Mouse (Mus musculus): ENCODE measurements around the gene Fbxw2. TPM values are rescaled to one million over a fixed set of nuclear protein-coding genes. Genes with fewer than 3 reads are reported as not detected.
"Not testable (repeated sequence)": the region's sequence is repeated elsewhere in the genome, so short reads cannot be mapped to it uniquely, and the experiment has no call there.

Gene Fbxw2
- polyA plus RNA-seq, 1 experiment from 2014 or later, result 75.3 TPM

DNA sequence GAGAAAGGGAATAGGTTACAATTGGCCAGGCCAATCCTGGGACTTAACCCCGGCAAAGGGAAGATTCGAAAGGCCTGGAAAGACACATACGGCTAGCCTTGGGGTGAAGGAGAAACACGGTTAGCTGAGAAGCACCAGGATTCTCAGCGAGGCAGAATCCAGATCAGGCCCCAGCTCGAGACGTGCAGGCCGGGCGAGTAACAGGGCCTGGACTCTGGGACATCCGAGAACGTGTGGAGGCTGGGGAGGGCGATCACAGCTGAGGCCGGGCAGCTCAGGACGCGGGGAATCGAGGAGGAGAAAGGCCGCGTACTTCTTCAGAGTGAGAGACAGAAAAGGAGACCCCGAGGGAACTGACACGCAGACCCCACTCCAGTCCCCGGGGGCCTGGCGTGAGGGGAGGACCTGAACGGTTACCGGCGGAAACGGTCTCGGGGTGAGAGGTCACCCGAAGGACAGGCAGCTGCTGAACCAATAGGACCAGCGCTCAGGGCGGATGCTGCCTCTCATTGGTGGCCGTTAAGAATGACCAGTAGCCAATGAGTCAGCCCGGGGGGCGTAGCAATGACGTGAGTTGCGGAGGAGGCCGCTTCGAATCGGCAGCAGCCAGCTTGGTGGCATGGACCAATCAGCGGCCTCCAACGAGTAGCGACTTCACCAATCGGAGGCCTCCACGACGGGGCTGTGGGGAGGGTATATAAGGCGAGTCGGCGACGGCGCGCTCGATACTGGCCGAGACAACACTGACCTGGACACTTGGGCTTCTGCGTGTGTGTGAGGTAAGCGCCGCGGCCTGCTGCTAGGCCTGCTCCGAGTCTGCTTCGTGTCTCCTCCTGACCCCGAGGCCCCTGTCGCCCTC is 54.5 kb downstream of the Fbxw2 start, which contains the start of gene Hspa5:
Gene Hspa5 (plus strand): TSS at position 603 of the 859 bp plus-strand sequence.
- ATAC-seq (ENCODE audit: low FRiP score, low TSS enrichment), result peak; percentile 99
- H3K4me2 ChIP-seq (ENCODE audit: low read length), result peak within 1 kb of the TSS; percentile 62
- H3K9me3 ChIP-seq (ENCODE audit: control insufficient read depth, low read length), result no peaks in the 10 kb centered on the region
- H3K27ac ChIP-seq (replicated peaks; ENCODE audit: low read depth, low read length), result peak within 1 kb of the TSS; percentile 93
- H3K4me3 ChIP-seq (replicated peaks; ENCODE audit: low read depth, low read length), result peak within 1 kb of the TSS; percentile 98
- DNase-seq, result peak; percentile 99
- peaks cover 37% of the 10 kb centered on the region for H3K36me3 ChIP-seq (ENCODE audit: control insufficient read depth, insufficient read depth, low read length)
- H3K4me1 ChIP-seq (ENCODE audit: control insufficient read depth, insufficient read depth, low read length), result peaks cover 44% of the 10 kb centered on the region
- under 1% methylated on average over 59 of the region's 60 CpGs for WGBS
- H3K9ac ChIP-seq (replicated peaks; ENCODE audit: low read length), result peak within 1 kb of the TSS; percentile 92
- H3K27me3 ChIP-seq (ENCODE audit: control insufficient read depth, insufficient read depth, low read length), result no peaks in the 10 kb centered on the region

DNA sequence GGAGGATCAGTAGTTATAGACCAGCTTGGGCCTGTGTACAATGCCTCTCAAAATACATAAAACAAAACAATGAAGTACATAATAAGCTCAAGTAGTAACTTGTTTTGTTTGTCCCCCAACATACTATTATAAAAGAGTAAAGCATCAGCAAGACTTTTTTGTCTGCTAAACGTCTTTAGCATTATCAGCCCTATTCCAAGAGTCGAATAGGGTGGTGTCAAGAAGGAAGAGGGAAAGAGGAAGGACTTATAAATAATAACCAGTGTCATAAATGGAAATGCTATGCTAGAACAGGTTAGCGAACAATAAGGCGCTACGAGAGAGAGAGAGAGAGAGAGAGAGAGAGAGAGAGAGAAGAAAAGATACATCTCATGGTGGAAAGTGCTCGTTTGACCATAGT is 55.2 kb downstream of the Fbxw2 start:
- no peaks in the 10 kb centered on the region for H3K27me3 ChIP-seq (ENCODE audit: control insufficient read depth, insufficient read depth, low read length)
- DNase-seq (no peak), ATAC-seq (ENCODE audit: low FRiP score, low TSS enrichment) (no peak)
- 3% methylated on average over 6 of the region's 6 CpGs for WGBS
- H3K4me1 ChIP-seq (ENCODE audit: control insufficient read depth, insufficient read depth, low read length), result peaks cover 38% of the 10 kb centered on the region
- peak overlapping the region; percentile 93 for H3K27ac ChIP-seq (replicated peaks; ENCODE audit: low read depth, low read length)
- H3K4me3 ChIP-seq (replicated peaks; ENCODE audit: low read depth, low read length), result peak overlapping the region; percentile 98
- peak overlapping the region; percentile 88 for H3K9ac ChIP-seq (replicated peaks; ENCODE audit: low read length)
- peak overlapping the region; percentile 62 for H3K4me2 ChIP-seq (ENCODE audit: low read length)
- no peaks in the 10 kb centered on the region for H3K9me3 ChIP-seq (ENCODE audit: control insufficient read depth, low read length)
- peaks cover 30% of the 10 kb centered on the region for H3K36me3 ChIP-seq (ENCODE audit: control insufficient read depth, insufficient read depth, low read length)

GRCm38 (mm10) chr2:34770049-34770448 is 56.1 kb downstream of the Fbxw2 start:
- 0 out of 2 replicates have a peak overlapping the region, but pooled peaks have one; percentile 98 for H3K4me3 ChIP-seq (replicated peaks; ENCODE audit: low read depth, low read length)
- no peak overlapping the region for H3K9ac ChIP-seq (replicated peaks; ENCODE audit: low read length)
- peaks cover 21% of the 10 kb centered on the region for H3K36me3 ChIP-seq (ENCODE audit: control insufficient read depth, insufficient read depth, low read length)
- no peaks in the 10 kb centered on the region for H3K9me3 ChIP-seq (ENCODE audit: control insufficient read depth, low read length)
- 93% methylated on average over 2 of the region's 2 CpGs for WGBS
- H3K4me2 ChIP-seq (ENCODE audit: low read length), result peak overlapping the region; percentile 62
- no peak for DNase-seq
- H3K27ac ChIP-seq (replicated peaks; ENCODE audit: low read depth, low read length), result no peak overlapping the region
- H3K4me1 ChIP-seq (ENCODE audit: control insufficient read depth, insufficient read depth, low read length), result peaks cover 29% of the 10 kb centered on the region
- no peak for ATAC-seq (ENCODE audit: low FRiP score, low TSS enrichment)
- H3K27me3 ChIP-seq (ENCODE audit: control insufficient read depth, insufficient read depth, low read length), result no peaks in the 10 kb centered on the region

DNA sequence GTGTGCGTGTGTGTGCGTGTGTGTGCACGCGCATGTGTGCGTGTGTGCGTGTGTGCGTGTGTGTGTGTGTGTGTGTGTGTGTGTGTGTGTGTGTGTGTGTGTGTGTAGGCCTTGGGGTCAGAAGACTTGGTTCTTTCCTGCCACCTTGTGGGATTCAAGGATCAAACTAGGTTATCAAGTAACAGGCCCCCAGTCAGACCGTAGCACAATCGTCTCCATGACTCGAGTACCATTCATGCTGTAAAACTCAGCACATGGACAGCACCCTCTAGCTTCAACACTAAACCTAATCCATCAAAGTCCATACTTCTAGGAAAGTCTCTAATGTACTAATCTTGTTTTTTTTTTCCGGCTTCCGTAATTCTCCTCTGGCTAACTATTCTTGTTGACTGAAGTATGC is 61.3 kb downstream of the Fbxw2 start:
- Histone ChIP-seq H3K4me2 (ENCODE audit: low read length) (no peak overlapping the region), H3K27me3 (ENCODE audit: control insufficient read depth, insufficient read depth, low read length) (no peaks in the 10 kb centered on the region), H3K27ac (replicated peaks; ENCODE audit: low read depth, low read length) (no peak overlapping the region), H3K9ac (replicated peaks; ENCODE audit: low read length) (no peak overlapping the region), H3K9me3 (ENCODE audit: control insufficient read depth, low read length) (no peaks in the 10 kb centered on the region), H3K4me1 (ENCODE audit: control insufficient read depth, insufficient read depth, low read length) (no peaks in the 10 kb centered on the region), H3K4me3 (replicated peaks; ENCODE audit: low read depth, low read length) (no peak overlapping the region), H3K36me3 (ENCODE audit: control insufficient read depth, insufficient read depth, low read length) (no peaks in the 10 kb centered on the region)
- ATAC-seq (ENCODE audit: low FRiP score, low TSS enrichment), result no peak
- 66% methylated on average over 12 of the region's 12 CpGs for WGBS
- no peak for DNase-seq

DNA sequence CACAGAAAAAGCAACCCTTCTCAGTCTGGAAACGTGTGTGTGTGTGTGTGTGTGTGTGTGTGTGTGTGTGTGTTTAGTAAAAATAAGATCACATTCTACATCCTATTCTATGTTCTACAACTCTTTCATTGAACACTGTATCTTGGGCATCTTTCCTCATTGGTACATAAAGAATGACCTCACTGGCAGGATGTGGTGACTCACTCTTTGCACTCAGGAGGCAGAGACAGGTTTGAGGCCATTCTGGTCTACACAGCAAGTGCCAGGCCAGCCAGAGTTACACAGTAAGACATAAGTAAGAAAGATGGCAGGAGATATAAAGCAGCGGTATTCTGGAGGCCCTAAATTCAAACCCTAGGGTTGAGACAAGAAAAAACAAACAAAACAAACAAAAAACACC is 63.2 kb downstream of the Fbxw2 start:
- WGBS, result 70% methylated on average over 2 of the region's 2 CpGs
- H3K9ac ChIP-seq (replicated peaks; ENCODE audit: low read length), result no peak overlapping the region
- no peaks in the 10 kb centered on the region for H3K36me3 ChIP-seq (ENCODE audit: control insufficient read depth, insufficient read depth, low read length)
- H3K9me3 ChIP-seq (ENCODE audit: control insufficient read depth, low read length), result no peaks in the 10 kb centered on the region
- ATAC-seq (ENCODE audit: low FRiP score, low TSS enrichment), result no peak
- H3K4me1 ChIP-seq (ENCODE audit: control insufficient read depth, insufficient read depth, low read length), result no peaks in the 10 kb centered on the region
- H3K27me3 ChIP-seq (ENCODE audit: control insufficient read depth, insufficient read depth, low read length), result no peaks in the 10 kb centered on the region
- no peak overlapping the region for H3K27ac ChIP-seq (replicated peaks; ENCODE audit: low read depth, low read length)
- no peak overlapping the region for H3K4me3 ChIP-seq (replicated peaks; ENCODE audit: low read depth, low read length)
- DNase-seq, result no peak
- no peak overlapping the region for H3K4me2 ChIP-seq (ENCODE audit: low read length)

DNA sequence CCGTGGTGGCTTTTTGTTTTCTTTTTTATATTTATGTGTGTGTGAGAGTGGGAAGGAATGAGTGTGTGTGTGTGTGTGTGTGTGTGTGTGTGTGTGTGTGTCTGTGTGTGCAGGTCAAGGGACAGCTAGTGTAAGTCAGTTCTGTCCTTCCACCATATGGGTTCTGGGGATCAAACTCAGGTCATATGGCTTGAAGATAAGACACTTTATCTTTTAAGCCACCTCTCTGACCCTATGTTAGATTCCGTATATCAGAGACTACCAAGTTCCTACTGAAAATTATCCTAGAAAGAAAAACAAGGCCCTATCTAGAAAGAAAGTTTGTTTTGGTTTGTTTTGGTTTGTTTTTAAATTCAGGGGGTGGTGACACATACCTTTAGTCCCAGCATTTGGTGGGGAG is 63.9 kb downstream of the Fbxw2 start:
- 93% methylated on average over 2 of the region's 2 CpGs for WGBS
- DNase-seq (no peak), ATAC-seq (ENCODE audit: low FRiP score, low TSS enrichment) (no peak)
- Histone ChIP-seq H3K36me3 (ENCODE audit: control insufficient read depth, insufficient read depth, low read length) (no peaks in the 10 kb centered on the region), H3K4me3 (replicated peaks; ENCODE audit: low read depth, low read length) (no peak overlapping the region), H3K27me3 (ENCODE audit: control insufficient read depth, insufficient read depth, low read length) (no peaks in the 10 kb centered on the region), H3K9me3 (ENCODE audit: control insufficient read depth, low read length) (no peaks in the 10 kb centered on the region), H3K27ac (replicated peaks; ENCODE audit: low read depth, low read length) (no peak overlapping the region), H3K4me1 (ENCODE audit: control insufficient read depth, insufficient read depth, low read length) (no peaks in the 10 kb centered on the region), H3K4me2 (ENCODE audit: low read length) (no peak overlapping the region), H3K9ac (replicated peaks; ENCODE audit: low read length) (no peak overlapping the region)

- not testable (repeated sequence) for H3K9me3 ChIP-seq (ENCODE audit: control insufficient read depth, low read length); H3K9ac ChIP-seq (replicated peaks; ENCODE audit: low read length); H3K27ac ChIP-seq (replicated peaks; ENCODE audit: low read depth, low read length); H3K4me2 ChIP-seq (ENCODE audit: low read length); H3K36me3 ChIP-seq (ENCODE audit: control insufficient read depth, insufficient read depth, low read length); H3K27me3 ChIP-seq (ENCODE audit: control insufficient read depth, insufficient read depth, low read length); H3K4me1 ChIP-seq (ENCODE audit: control insufficient read depth, insufficient read depth, low read length); H3K4me3 ChIP-seq (replicated peaks; ENCODE audit: low read depth, low read length); ATAC-seq (ENCODE audit: low FRiP score, low TSS enrichment); DNase-seq
- WGBS, result 88% methylated on average over 5 of the region's 5 CpGs
These were observed 64.8 kb downstream of the Fbxw2 start for GRCm38 (mm10) chr2:34761272-34761671.

- Histone ChIP-seq H3K36me3 (ENCODE audit: control insufficient read depth, insufficient read depth, low read length) (no peaks in the 10 kb centered on the region), H3K4me3 (replicated peaks; ENCODE audit: low read depth, low read length) (no peak overlapping the region), H3K27me3 (ENCODE audit: control insufficient read depth, insufficient read depth, low read length) (no peaks in the 10 kb centered on the region), H3K27ac (replicated peaks; ENCODE audit: low read depth, low read length) (no peak overlapping the region), H3K4me1 (ENCODE audit: control insufficient read depth, insufficient read depth, low read length) (peaks cover 14% of the 10 kb centered on the region), H3K9ac (replicated peaks; ENCODE audit: low read length) (no peak overlapping the region), H3K4me2 (ENCODE audit: low read length) (no peak overlapping the region), H3K9me3 (ENCODE audit: control insufficient read depth, low read length) (no peaks in the 10 kb centered on the region)
- WGBS, result 74% methylated on average over 1 of the region's 1 CpGs
- no peak for ATAC-seq (ENCODE audit: low FRiP score, low TSS enrichment)
- no peak for DNase-seq
These were observed 68.8 kb downstream of the Fbxw2 start for GRCm38 (mm10) chr2:34757341-34757740.
